Mouse (Mus musculus): ENCODE data around the gene Usb1.
"Not testable (repeated sequence)": the region's sequence is repeated elsewhere in the genome, so short reads cannot be mapped to it uniquely, and the experiment has no call there.

Usb1 gene

DNA sequence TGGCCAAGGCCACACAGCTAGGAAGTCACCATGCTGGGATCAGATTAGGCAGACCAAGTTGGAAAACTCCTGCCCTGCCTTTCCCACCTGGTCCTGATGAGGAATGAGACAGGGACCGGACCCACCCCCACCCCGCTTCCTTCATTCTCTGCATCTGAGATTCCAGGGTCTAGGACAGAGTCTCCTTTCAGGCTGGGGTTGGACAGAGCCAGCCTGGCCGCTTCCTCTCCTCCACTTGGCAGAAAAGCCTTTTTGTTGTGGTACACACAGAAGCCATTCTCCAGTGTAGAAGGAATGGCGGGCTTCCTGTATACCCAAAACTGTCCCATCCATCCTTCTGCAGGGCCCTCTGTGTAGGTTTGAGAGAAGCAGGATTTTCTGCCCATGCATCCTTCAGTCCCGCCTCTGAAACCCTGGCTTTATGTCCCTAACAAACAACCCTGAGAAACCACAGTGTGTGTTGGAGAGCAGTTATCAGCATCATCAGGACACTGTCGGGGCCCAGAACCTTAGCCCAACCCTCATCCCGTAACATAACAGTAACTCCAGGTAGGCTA is 43.4 kb downstream of the Usb1 start:
- no peak for DNase-seq

- DNase-seq: no peak
These were observed 44.4 kb downstream of the Usb1 start for GRCm38 (mm10) chr8:95376309-95376999.

DNA sequence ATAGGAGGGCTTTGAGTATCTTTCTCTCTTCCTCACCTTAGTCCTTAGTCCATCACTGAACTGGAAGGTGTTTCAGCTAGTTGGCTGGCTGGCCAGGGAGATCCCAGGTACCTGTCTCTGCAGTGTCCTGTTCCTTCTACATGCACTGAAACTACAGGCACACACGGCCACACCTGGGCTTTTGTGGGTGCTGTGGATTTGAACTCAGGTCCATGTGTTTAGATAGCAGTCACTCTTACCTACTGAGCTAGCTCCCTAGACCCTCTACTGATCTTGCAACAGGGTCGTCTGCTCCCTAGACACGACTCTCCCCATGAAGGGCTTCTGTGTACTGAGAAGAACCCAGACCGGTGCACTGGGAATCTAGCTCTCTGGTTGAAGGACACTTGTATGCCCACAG is 45.0 kb downstream of the Usb1 start:
- no peak for DNase-seq

DNA sequence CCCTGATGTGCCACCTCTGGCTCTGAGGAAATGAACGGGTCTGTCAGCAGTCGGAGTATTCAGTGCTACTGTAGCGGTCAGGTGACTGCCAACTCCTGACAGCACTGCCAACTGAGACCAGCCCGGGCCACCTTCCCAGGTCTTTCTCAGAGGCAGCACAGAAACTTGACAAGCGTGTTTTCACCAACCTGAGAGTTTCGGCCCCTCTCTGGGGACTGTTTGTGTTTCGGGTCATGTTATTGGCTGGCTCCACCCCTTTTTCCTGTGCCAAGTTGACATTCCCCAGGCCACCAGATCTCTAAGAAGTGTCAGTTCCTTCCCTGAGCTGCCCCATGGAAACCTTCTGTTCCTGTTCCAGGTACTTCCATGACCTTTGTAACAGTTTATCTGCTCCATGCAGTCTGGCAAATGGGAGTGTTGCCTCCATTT is 45.8 kb downstream of the Usb1 start:
- peak; percentile 91 for DNase-seq

GRCm38 (mm10) chr8:95378928-95379327 is 46.8 kb downstream of the Usb1 start:
- DNase-seq: not testable (repeated sequence)

GRCm38 (mm10) chr8:95380953-95381352 is 48.9 kb downstream of the Usb1 start:
- DNase-seq: peak; percentile 76

DNA sequence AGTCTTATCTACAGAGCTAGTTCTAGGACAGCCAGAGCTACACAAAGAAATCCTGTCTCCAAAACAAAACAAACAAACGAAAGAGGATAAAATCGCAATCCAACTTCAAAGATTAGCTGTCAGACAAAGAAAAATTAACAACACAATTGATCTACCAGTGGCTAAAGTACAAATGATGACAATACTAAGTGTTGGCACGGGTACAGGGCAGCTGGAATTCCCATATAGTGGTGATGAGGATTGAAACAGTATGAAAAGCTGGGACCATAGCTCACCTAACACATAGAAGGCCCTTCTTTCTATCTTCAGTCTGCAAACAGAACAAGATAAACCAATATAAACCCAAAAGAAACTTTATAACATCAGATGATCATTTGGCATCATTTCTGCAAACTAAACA is 49.5 kb downstream of the Usb1 start:
- no peak for DNase-seq

DNA sequence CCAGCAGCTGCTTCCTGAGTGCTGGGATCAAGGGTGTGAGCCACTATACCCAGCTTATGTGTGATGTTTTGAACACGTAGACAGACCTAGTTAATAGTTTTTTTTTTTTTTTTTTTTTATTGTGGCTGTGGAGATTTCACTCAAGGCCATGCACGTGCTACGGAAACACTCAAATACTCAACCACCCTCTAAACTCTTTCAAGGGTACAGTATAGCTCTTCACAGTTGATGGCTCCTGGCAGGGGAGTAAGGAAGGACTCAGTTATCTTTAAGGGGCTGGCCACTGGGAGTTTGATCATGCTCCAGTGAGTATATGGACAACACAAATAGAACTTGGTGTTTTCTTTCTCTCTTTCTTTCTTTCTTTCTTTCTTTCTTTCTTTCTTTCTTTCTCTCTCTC is 52.4 kb downstream of the Usb1 start:
- peak; percentile 59 for DNase-seq

DNA sequence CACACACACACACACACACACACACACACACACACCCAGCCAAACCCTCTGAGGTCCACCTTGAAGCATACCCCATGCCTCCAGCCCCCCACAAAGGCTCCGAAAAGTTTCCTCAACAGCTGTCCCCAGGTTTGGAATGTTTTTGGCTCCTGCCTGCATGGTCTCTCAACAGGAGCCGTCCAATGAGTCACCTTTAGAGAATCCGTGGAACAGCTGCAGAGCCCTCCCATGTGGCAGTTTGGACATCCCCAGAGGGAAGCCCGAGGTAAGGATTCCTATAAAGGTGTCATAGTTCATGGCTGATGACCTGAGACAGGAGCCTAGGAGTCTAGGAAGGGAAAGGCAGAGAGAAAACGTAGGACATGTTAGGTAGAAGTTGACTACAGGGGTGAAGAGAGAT is 54.0 kb downstream of the Usb1 start:
- no peak for DNase-seq

GRCm38 (mm10) chr8:95387221-95387620 is 55.1 kb downstream of the Usb1 start:
- DNase-seq: no peak

DNA sequence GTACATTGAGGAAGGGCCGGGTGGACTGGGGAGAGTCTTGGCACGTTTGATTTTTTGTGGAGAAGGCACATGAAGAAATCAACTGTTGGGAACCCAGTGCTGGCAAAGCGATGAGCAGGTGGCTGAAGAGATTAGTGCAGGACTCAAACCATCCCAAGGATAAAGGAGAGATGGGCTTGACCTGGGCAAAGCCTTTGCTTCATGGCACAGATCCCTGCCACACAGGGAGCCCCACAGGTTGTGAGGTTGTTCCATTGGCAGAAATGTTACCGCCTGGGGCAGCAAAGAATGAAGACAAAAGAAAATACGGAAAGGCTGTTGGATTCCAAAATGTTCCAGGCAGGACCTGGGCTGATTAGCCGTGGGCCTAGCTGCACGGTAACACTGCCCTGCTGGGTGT is 55.9 kb downstream of the Usb1 start:
- no peak for DNase-seq

GRCm38 (mm10) chr8:95390312-95390711 is 58.2 kb downstream of the Usb1 start:
- no peak for DNase-seq

- DNase-seq: no peak
These were observed 59.0 kb downstream of the Usb1 start for GRCm38 (mm10) chr8:95391101-95391500.

GRCm38 (mm10) chr8:95392604-95393003 is 60.5 kb downstream of the Usb1 start:
- DNase-seq: peak; percentile 54

DNA sequence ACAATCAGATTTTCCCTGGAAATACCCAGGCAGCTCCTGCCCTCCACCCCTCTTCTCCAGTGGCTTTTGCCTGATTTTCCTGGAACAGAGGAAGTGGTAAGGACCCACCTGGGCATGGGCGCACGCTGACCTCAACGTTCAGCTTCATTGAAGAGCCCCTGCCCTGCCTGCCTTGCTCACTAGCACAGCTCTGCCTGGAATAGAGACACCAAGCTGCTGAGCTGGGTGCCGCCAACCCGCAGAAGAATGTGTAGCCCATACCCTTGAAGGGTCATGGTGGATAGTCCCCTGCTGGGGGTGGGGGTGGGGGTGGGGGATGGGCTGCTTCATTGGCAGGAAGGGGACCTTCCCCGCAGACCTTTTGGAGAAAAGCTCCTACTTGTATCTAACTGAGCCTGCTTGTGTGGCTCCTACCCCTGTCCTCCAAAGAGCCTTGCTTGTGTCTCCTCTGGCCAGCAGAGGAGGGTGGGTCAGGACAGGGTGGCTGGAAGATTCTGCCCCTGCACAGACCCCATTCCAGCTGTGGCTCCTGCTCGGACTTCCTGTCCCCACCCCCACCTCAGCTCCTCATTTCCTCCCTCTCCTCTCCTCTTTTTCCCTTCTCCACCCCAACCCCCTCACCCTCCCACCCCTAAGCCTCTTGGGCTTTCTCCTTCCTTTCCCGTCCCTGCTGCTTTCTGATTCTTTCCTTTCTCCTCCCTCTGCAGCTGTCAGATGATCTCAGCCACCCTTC is 63.3 kb downstream of the Usb1 start:
- DNase-seq: no peak

DNA sequence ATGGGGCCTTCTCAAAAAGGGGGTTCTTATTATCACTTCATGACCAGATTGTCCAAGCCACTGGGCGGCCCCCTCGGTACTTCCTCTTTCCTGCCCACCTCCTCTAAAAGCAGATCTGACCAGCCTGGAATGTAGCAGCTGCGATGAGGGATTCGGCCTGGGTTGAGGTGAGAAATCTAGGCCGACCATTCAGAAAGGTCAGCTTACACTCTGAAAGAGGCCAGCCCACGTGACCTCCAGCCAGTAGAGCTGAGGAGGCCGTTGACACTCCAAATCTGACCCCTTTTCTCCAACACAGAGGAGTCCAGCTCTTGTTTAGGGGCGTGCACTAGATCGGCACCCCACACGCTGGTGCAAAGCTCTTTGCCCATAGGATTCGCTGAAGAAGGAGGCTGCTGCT is 64.7 kb downstream of the Usb1 start:
- DNase-seq: no peak

Data from lung, postnatal 36 days (tissue).